Mouse (Mus musculus) heart, postnatal 0 days (tissue): ENCODE results near the gene Gm14862.

Source experiments
- CTCF ChIP-seq: IDR thresholded peaks from 2 replicates; pipeline ENCODE4 v1.5.1; 2016; ENCODE audit warnings: antibody characterized with exemption, control low read depth, low read depth
- EP300 ChIP-seq: IDR thresholded peaks from 2 replicates; pipeline ENCODE4 v1.6.1; 2016; ENCODE audit warnings: antibody characterized with exemption, low read depth

DNA sequence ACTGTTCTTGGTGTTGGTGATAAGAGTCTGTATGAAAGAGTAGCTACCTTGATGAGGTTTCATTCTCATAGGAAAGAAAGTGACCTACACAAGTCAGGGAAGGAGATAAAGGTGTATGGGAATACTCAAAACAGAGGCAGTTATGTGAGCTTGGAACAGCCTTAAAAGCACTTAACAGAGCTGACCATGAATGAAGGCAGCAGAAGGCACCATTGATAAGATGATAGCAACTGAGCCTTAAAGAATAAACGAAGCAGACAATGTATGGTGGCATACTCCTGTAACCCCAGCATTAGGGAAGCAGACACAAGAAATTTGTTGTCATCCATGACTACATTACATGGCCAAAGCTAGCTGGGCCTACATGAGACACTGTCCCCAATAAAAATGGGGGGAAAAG lies 46.8 kb upstream of the Gm14862 start:
- TF ChIP-seq EP300 (no peak), CTCF (no peak)
